Mouse (Mus musculus): ENCODE measurements around the gene Tmf1.

The Tmf1 gene

DNA sequence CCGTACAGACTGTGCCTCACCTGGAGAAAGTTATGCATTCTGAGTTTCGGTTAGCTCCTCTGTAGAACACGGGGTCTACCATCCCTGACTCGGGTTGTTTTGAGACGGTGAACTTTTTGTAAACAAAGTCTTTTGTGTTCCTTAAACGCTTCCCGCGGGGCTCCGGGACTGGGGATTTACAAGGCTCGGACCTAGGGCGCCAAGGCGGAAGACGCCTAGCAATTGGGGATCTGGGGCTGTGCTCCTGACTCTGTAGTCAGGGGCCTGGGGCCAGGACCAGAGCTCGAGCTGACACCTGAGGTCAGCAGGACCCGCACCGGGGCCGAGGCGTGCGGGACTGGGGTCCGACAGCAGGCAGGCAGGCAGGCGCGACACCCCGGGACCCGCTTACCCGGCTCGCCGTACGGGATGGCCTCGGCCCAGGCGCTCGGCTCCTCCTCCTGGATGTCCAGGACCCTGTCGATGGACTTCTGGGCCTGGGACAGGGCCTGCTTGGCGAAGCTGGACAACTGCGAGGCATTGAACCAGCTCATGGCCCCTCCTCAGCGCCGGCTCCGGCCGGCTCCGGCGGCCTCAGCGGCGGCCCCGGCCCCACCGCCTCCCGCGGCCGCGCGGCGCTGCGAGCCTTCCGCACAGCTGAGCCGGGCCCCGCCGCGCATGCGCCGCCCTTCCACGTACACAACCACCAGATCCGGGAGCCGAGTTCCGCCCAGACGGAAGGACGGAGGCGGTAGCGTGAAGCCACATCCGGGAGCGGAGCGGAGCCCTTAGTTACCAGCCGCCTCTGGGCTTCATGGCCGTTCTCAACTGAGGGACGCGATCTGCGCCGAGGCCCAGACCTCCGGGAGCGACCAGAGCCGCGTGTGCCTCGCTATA, at the start of gene Tmf1:
Tmf1 (minus strand) TSS at position 632 of the 876 bp plus-strand sequence.
- peak; percentile 98 for DNase-seq (ENCODE audit: low read depth, low spot score)
- Histone ChIP-seq H3K27me3 (ENCODE audit: control insufficient read depth, insufficient read depth, low read length, poor library complexity, severe bottlenecking) (no peaks in the 10 kb centered on the region), H3K36me3 (ENCODE audit: control insufficient read depth, insufficient read depth, low read length, poor library complexity, severe bottlenecking) (0 out of 2 replicates have a peak, but pooled peaks cover 2% of the 10 kb centered on the region)

GRCm38 (mm10) chr6:97227067-97227847, 48.3 kb upstream of the Tmf1 start:
- Histone ChIP-seq H3K36me3 (ENCODE audit: control insufficient read depth, insufficient read depth, low read length, poor library complexity, severe bottlenecking) (peaks cover 9% of the 10 kb centered on the region), H3K27me3 (ENCODE audit: control insufficient read depth, insufficient read depth, low read length, poor library complexity, severe bottlenecking) (no peaks in the 10 kb centered on the region)
- no peak for DNase-seq (ENCODE audit: low read depth, low spot score)

GRCm38 (mm10) chr6:97226083-97226491, 47.2 kb upstream of the Tmf1 start:
- H3K36me3 ChIP-seq (ENCODE audit: control insufficient read depth, insufficient read depth, low read length, poor library complexity, severe bottlenecking) = peaks cover 7% of the 10 kb centered on the region
- no peak for DNase-seq (ENCODE audit: low read depth, low spot score)
- H3K27me3 ChIP-seq (ENCODE audit: control insufficient read depth, insufficient read depth, low read length, poor library complexity, severe bottlenecking) = no peaks in the 10 kb centered on the region

- Histone ChIP-seq H3K27me3 (ENCODE audit: control insufficient read depth, insufficient read depth, low read length, poor library complexity, severe bottlenecking) (no peaks in the 10 kb centered on the region), H3K36me3 (ENCODE audit: control insufficient read depth, insufficient read depth, low read length, poor library complexity, severe bottlenecking) (peaks cover under 1% of the 10 kb centered on the region)
- no peak for DNase-seq (ENCODE audit: low read depth, low spot score)
Observed at GRCm38 (mm10) chr6:97224505-97224904, 45.6 kb upstream of the Tmf1 start.

DNA sequence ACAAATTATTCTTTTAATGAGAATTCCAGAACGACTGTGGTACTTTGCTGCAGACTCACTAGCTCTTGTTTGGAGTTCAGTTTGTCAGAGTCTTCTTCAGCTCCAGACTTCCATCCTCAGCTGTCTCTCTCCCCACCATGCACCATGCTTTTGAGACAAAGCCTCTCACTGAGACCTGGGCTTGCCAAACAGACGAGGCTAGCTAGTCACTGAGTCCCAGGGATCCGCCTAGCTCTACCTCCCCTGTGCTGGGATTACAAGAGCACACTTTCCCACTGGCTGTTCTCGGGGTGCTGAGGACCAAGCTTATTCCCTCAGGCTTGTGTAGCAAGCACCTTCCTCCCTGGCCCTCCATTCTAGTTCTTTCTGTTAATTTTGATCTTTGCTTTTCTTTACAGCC, 44.6 kb upstream of the Tmf1 start:
- DNase-seq (ENCODE audit: low read depth, low spot score) = no peak
- no peaks in the 10 kb centered on the region; the same call in 1 of the 2 replicates for H3K36me3 ChIP-seq (ENCODE audit: control insufficient read depth, insufficient read depth, low read length, poor library complexity, severe bottlenecking)
- H3K27me3 ChIP-seq (ENCODE audit: control insufficient read depth, insufficient read depth, low read length, poor library complexity, severe bottlenecking) = no peaks in the 10 kb centered on the region

DNA sequence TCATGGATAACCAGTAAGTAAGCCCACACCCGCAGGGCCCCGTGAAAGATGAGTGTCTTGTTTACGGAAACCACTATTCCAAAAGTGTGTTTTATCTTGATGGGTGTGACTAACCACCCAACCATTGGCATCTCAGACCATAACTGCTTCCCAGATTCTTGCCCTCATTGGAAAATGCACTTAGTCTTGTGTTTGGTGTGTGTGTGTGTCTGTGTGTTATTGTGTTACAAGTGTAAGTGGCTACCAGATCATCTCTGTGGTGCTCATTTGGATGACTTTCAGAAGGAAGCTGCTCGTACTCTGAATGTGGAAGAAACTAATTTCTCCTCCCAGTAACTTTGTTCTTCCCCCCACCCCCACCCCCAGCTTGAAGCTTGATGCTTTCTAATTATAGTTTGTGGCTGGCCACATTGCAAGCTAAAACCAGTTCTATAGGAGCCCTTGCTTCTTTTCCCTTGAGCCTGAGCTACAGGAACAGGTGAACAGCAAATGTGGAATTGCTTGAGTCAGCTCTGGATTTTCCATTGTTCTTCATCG, 44.1 kb upstream of the Tmf1 start:
- Histone ChIP-seq H3K36me3 (ENCODE audit: control insufficient read depth, insufficient read depth, low read length, poor library complexity, severe bottlenecking) (no peaks in the 10 kb centered on the region; the same call in 1 of the 2 replicates), H3K27me3 (ENCODE audit: control insufficient read depth, insufficient read depth, low read length, poor library complexity, severe bottlenecking) (no peaks in the 10 kb centered on the region)
- DNase-seq (ENCODE audit: low read depth, low spot score) = no peak

- Histone ChIP-seq H3K36me3 (ENCODE audit: control insufficient read depth, insufficient read depth, low read length, poor library complexity, severe bottlenecking) (no peaks in the 10 kb centered on the region; the same call in 1 of the 2 replicates), H3K27me3 (ENCODE audit: control insufficient read depth, insufficient read depth, low read length, poor library complexity, severe bottlenecking) (no peaks in the 10 kb centered on the region)
- DNase-seq (ENCODE audit: low read depth, low spot score) = peak; percentile 32
Observed at GRCm38 (mm10) chr6:97222321-97222720, 43.4 kb upstream of the Tmf1 start.

GRCm38 (mm10) chr6:97221205-97222025, 42.5 kb upstream of the Tmf1 start:
- H3K27me3 ChIP-seq (ENCODE audit: control insufficient read depth, insufficient read depth, low read length, poor library complexity, severe bottlenecking) = no peaks in the 10 kb centered on the region
- no peak for DNase-seq (ENCODE audit: low read depth, low spot score)
- H3K36me3 ChIP-seq (ENCODE audit: control insufficient read depth, insufficient read depth, low read length, poor library complexity, severe bottlenecking) = no peaks in the 10 kb centered on the region; the same call in 1 of the 2 replicates

DNA sequence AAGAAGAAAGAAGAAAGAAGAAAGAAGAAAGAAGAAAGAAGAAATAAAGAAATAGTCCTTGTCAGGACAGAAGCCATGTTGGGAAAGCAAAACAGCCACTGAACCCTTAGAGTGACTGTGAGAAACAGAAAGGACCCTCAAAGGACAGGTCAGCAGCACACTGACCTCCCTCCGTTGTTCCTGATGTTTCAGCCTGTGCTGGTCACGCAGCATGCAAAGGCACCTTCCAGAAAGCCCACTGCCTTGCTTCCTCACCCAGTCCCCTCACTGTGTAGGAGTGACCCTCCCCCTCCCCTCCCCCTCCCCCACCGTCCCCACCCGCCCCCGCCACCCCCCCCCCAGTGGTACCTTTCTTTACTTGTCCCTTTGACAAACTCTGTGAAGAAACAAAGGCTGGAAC, 41.8 kb upstream of the Tmf1 start:
- DNase-seq (ENCODE audit: low read depth, low spot score) = no peak
- H3K27me3 ChIP-seq (ENCODE audit: control insufficient read depth, insufficient read depth, low read length, poor library complexity, severe bottlenecking) = no peaks in the 10 kb centered on the region

DNA sequence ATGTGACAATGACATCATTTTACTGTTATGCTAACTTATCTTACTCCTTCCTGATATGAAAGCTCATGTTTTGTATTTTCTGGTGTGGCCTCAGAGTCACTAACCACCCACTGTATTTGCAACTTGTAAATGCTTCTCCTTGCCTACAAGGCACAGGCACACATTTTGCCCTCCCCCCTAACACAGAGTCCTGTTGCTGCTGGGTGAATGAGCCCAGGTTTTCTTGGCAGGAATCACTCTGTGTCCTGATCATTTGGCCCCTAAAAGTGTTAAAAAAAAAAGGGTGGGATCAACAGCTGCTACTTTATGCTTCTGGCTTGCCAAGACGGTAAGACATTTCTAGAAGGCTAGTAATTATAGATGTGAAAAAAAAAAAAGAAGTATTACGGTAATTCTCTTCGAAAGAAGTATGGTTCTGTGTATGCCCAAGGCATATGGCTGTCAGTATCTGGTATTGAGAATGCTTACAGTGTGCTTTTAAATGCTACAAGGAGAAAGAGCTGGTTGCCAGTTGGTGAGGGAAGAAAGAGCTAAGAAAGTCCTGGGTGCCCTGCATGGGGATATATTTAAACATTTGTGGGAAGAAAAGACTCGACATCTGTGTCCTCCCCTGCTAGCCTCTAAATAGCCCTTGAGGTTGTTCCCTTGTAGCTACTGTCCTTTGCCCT, 37.4 kb upstream of the Tmf1 start:
- H3K36me3 ChIP-seq (ENCODE audit: control insufficient read depth, insufficient read depth, low read length, poor library complexity, severe bottlenecking) = 0 out of 2 replicates have a peak, but pooled peaks cover 2% of the 10 kb centered on the region
- no peaks in the 10 kb centered on the region for H3K27me3 ChIP-seq (ENCODE audit: control insufficient read depth, insufficient read depth, low read length, poor library complexity, severe bottlenecking)
- DNase-seq (ENCODE audit: low read depth, low spot score) = no peak

More for the DNA sequence above, 41.8 kb upstream of the Tmf1 start:
- H3K36me3 ChIP-seq (ENCODE audit: control insufficient read depth, insufficient read depth, low read length, poor library complexity, severe bottlenecking) = no peaks in the 10 kb centered on the region; the same call in 1 of the 2 replicates

DNA sequence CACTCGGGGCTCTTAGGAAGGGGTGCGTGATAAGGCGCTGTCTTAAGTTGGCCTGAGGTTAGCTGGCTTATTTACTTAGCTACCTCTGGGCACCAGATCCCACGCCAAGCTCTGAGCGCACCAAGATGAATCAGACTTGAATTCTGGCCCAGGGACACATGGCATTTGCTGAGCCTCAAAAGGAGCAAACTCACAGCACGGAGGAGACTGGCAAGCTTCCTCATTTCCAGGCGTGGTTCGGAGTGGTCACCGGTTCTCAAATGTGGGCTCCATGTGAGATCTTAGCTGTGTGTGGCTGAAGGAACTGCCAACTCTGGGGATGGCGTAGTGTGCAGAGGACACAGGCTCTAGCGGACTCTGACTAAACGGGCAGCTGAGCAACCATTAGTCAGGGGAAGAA, 33.1 kb upstream of the Tmf1 start:
- H3K36me3 ChIP-seq (ENCODE audit: control insufficient read depth, insufficient read depth, low read length, poor library complexity, severe bottlenecking) = 0 out of 2 replicates have a peak, but pooled peaks cover 2% of the 10 kb centered on the region
- DNase-seq (ENCODE audit: low read depth, low spot score) = peak; percentile 47
- H3K27me3 ChIP-seq (ENCODE audit: control insufficient read depth, insufficient read depth, low read length, poor library complexity, severe bottlenecking) = no peaks in the 10 kb centered on the region

- 0 out of 2 replicates have a peak, but pooled peaks cover 2% of the 10 kb centered on the region for H3K36me3 ChIP-seq (ENCODE audit: control insufficient read depth, insufficient read depth, low read length, poor library complexity, severe bottlenecking)
- no peaks in the 10 kb centered on the region for H3K27me3 ChIP-seq (ENCODE audit: control insufficient read depth, insufficient read depth, low read length, poor library complexity, severe bottlenecking)
- peak; percentile 53 for DNase-seq (ENCODE audit: low read depth, low spot score)
Observed at GRCm38 (mm10) chr6:97210962-97211601, 32.2 kb upstream of the Tmf1 start.

DNA sequence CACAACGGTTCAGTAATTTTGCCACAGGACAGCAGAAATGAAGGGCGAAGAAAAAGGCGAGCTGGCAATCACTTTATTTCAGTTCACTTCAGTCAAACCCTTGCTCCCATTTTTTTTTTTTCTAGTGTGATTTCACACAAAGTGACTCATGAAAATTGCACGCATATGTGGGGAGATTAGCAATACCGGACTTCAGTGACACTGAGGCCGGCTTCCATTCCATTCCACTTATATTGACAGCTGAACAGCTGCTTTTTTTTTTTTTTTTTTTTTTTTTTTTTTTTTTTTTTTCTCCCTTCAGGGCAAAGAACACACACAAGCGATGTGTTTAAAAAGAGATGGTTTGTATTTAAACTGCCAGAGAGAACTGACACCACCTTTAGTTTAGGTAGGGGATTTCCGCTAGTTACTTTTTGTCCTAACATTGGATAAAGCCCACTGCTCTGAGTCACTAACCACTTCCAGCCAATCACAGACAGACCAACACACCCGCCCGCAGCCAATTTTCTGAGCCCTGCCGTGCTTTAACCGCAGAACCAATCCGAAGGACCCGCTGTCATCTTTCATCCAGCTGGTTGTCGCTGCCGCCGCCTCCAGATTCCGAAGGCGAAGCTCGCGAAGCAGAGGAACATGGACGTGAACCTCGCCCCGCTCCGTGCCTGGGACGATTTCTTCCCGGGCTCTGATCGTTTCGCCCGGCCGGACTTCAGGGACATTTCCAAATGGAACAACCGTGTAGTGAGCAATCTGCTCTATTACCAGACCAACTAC, 31.5 kb upstream of the Tmf1 start, which contains the start of gene Arl6ip5:
Arl6ip5 (plus strand) TSS at position 499 of the 771 bp plus-strand sequence.
- peak; percentile 92 for DNase-seq (ENCODE audit: low read depth, low spot score)
- Histone ChIP-seq H3K36me3 (ENCODE audit: control insufficient read depth, insufficient read depth, low read length, poor library complexity, severe bottlenecking) (0 out of 2 replicates have a peak, but pooled peaks cover under 1% of the 10 kb centered on the region), H3K27me3 (ENCODE audit: control insufficient read depth, insufficient read depth, low read length, poor library complexity, severe bottlenecking) (no peaks in the 10 kb centered on the region)

All from splenic B cell, adult 2 months (primary cell).